Mouse (Mus musculus) embryonic facial prominence, embryonic 10.5 days (tissue): ENCODE measurements around the gene Arhgap4. TPM values are rescaled to one million over a fixed set of nuclear protein-coding genes. Genes with fewer than 3 reads are reported as not detected.

Experiments used
- DNase-seq: peaks from one replicate; pipeline ENCODE4 v3.0.0-alpha.2; 2017; ENCODE audit warnings: low spot score
- H3K27ac ChIP-seq: fragments of 300-500 bp; sonication (generic); replicated peaks from 2 replicates; pipeline ENCODE4 v1.5.1; 2016; ENCODE audit warnings: mild to moderate bottlenecking
- H3K27me3 ChIP-seq: fragments of 300-500 bp; sonication (generic); replicated peaks from 2 replicates; pipeline ENCODE4 v1.6.1; 2016; ENCODE audit warnings: low read depth, mild to moderate bottlenecking; ENCODE audit not compliant: poor library complexity, severe bottlenecking
- H3K36me3 ChIP-seq: fragments of 300-500 bp; sonication (generic); replicated peaks from 2 replicates; pipeline ENCODE4 v1.6.1; 2016; ENCODE audit warnings: mild to moderate bottlenecking, moderate library complexity
- H3K4me1 ChIP-seq: fragments of 300-500 bp; sonication (generic); 2 replicates; pipeline ENCODE4 v1.6.1; 2016
- H3K4me3 ChIP-seq: fragments of 300-500 bp; sonication (generic); 2 replicates; pipeline ENCODE4 v1.5.1; 2016; ENCODE audit warnings: mild to moderate bottlenecking, moderate library complexity
- H3K9me3 ChIP-seq: fragments of 300-500 bp; sonication (generic); 2 replicates; pipeline ENCODE4 v1.6.1; 2016; ENCODE audit warnings: mild to moderate bottlenecking
- WGBS: fragments of 180-500 bp; shearing (Covaris S2); methylation state at CpG from one replicate; pipeline ENCODE4 v1.1.7; 2016; 5-methylcytosine and 5-hydroxymethylcytosine counted together
- polyA plus RNA-seq: library from polyadenylated mRNA; unstranded; fragments of >200 nt; fragmentation: Nextera tagmentation; extraction: Ambion mirVana; gene quantifications from 2 replicates; pipeline ENCODE4 v1.2.1, GENCODE M21; 2016

Gene Arhgap4
- polyA plus RNA-seq, 1 experiment from 2014 or later: 2.1 TPM

- Histone ChIP-seq H3K9me3 (no peaks in the 10 kb centered on the region), H3K4me1 (peaks cover 7% of the 10 kb centered on the region), H3K27ac (no peak overlapping the region), H3K27me3 (peaks cover 15% of the 10 kb centered on the region), H3K36me3 (no peaks in the 10 kb centered on the region), H3K4me3 (peak overlapping the region; percentile 47)
- 19% methylated on average over 26 of the region's 26 CpGs for WGBS
- DNase-seq: peak; percentile 21
Measured at GRCm38 (mm10) chrX:73911156-73911555, 10.5 kb downstream of the Arhgap4 start.

GRCm38 (mm10) chrX:73910451-73910850, 11.2 kb downstream of the Arhgap4 start:
- no peak overlapping the region for H3K27ac ChIP-seq
- no peaks in the 10 kb centered on the region for H3K9me3 ChIP-seq
- H3K36me3 ChIP-seq: no peaks in the 10 kb centered on the region
- H3K27me3 ChIP-seq: peaks cover 15% of the 10 kb centered on the region
- DNase-seq: no peak
- H3K4me1 ChIP-seq: peaks cover 7% of the 10 kb centered on the region
- H3K4me3 ChIP-seq: peak overlapping the region; percentile 47; the same call in 1 of the 2 replicates

- DNase-seq: no peak
- Histone ChIP-seq H3K4me3 (no peak overlapping the region), H3K9me3 (no peaks in the 10 kb centered on the region), H3K27me3 (peaks cover 15% of the 10 kb centered on the region), H3K36me3 (no peaks in the 10 kb centered on the region), H3K27ac (no peak overlapping the region), H3K4me1 (peaks cover 7% of the 10 kb centered on the region)
- 69% methylated on average over 1 of the region's 1 CpGs for WGBS
Measured at GRCm38 (mm10) chrX:73910049-73910448, 11.6 kb downstream of the Arhgap4 start.

- no peak for DNase-seq
- peaks cover 21% of the 10 kb centered on the region; the same call in 1 of the 2 replicates for H3K27me3 ChIP-seq
- H3K27ac ChIP-seq: no peak overlapping the region
- 79% methylated on average over 3 of the region's 3 CpGs for WGBS
- no peaks in the 10 kb centered on the region for H3K9me3 ChIP-seq
- no peaks in the 10 kb centered on the region for H3K4me1 ChIP-seq
- no peak overlapping the region for H3K4me3 ChIP-seq
- H3K36me3 ChIP-seq: no peaks in the 10 kb centered on the region
Measured at GRCm38 (mm10) chrX:73897959-73898358, 23.7 kb downstream of the Arhgap4 start.

GRCm38 (mm10) chrX:73895719-73896118, 26.0 kb downstream of the Arhgap4 start, which contains the start of gene L1cam:
Gene L1cam (minus strand): TSS chrX:73896105.
- H3K9me3 ChIP-seq: no peaks in the 10 kb centered on the region
- DNase-seq: peak; percentile 62
- H3K27ac ChIP-seq: no peak within 1 kb of the TSS
- no peak within 1 kb of the TSS for H3K4me3 ChIP-seq
- no peaks in the 10 kb centered on the region for H3K4me1 ChIP-seq
- H3K36me3 ChIP-seq: no peaks in the 10 kb centered on the region
- peaks cover 30% of the 10 kb centered on the region; the same call in 1 of the 2 replicates for H3K27me3 ChIP-seq
- WGBS: 30% methylated on average over 2 of the region's 2 CpGs

DNA sequence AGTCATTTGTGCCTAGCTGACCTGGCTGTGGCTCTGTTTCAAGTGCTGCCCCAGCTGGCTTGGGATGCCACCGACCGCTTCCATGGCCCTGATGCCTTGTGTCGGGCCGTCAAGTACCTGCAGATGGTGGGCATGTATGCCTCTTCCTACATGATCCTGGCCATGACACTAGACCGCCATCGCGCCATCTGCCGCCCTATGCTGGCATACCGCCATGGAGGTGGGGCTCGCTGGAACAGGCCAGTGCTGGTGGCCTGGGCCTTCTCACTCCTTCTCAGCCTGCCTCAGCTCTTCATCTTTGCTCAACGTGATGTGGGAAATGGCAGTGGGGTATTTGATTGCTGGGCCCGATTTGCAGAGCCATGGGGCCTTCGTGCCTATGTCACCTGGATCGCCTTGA, 28.8 kb downstream of the Arhgap4 start:
- no peaks in the 10 kb centered on the region for H3K4me1 ChIP-seq
- DNase-seq: no peak
- no peaks in the 10 kb centered on the region for H3K36me3 ChIP-seq
- H3K27ac ChIP-seq: no peak overlapping the region
- peaks cover 22% of the 10 kb centered on the region; the same call in 1 of the 2 replicates for H3K27me3 ChIP-seq
- H3K9me3 ChIP-seq: no peaks in the 10 kb centered on the region
- no peak overlapping the region for H3K4me3 ChIP-seq
- WGBS: 91% methylated on average over 14 of the region's 14 CpGs

DNA sequence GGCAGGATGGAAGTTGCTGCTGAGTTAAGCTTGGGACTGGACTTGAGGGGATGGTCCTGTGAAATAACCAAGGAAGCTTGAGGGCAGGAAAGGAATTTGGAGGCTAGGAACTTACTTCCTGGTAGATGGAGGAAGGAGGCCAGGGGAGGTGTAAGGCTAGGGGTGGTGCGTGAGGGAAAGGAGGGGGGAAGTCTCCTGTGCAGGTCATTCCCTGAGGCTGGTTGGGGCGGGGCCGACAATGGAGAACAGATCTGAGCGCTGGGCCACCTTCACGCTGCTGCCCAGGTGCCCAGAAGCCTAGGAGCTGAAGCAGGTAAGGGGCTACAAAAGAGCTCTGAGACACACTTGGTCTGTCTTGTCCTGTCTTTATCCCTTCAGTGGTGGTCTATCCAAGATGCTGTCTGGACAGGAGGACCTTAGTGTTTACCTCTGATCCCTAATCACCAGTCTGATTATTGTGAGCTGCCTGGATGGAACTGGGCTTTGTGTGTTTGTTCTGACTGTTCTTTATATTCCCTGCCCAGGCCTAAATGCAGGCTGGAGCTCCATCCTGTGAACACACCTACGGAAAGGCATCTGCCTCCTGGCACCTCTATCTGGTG, 30.0 kb downstream of the Arhgap4 start, which contains the start of gene Avpr2:
Gene Avpr2 (plus strand): TSS at position 552 of the 602 bp plus-strand sequence.
- WGBS: 75% methylated on average over 6 of the region's 6 CpGs
- peaks cover 13% of the 10 kb centered on the region; the same call in 1 of the 2 replicates for H3K27me3 ChIP-seq

DNA sequence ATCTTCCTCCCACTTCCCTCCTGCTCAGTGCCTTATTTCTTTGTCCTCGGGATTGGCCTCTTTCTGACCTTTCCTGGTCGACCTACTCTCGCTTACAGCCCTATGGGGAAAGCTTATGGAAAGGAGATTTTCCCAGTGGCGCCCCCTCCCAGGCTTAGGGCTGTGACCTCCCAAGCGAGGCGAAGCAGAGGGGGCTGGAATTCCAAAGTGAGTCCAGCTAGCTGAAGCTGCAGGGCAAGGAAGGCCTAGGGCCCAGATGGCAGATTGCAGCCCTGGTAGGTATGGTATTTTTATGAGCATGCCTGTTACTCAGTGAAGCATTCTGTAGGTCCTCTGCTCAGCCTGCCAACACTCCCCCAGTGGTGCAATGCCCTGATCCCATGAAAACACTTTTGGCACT, 40.2 kb downstream of the Arhgap4 start:
- Histone ChIP-seq H3K27me3 (peaks cover 44% of the 10 kb centered on the region), H3K4me3 (no peak overlapping the region), H3K4me1 (peaks cover 14% of the 10 kb centered on the region; the same call in 1 of the 2 replicates), H3K27ac (no peak overlapping the region), H3K36me3 (no peaks in the 10 kb centered on the region), H3K9me3 (no peaks in the 10 kb centered on the region)
- peak; percentile 15 for DNase-seq
- 14% methylated on average over 6 of the region's 6 CpGs for WGBS

More for the DNA sequence above, 30.0 kb downstream of the Arhgap4 start, which contains the start of gene Avpr2:
- Histone ChIP-seq H3K9me3 (no peaks in the 10 kb centered on the region), H3K36me3 (no peaks in the 10 kb centered on the region), H3K27ac (no peak within 1 kb of the TSS), H3K4me1 (no peaks in the 10 kb centered on the region), H3K4me3 (no peak within 1 kb of the TSS)
- DNase-seq: no peak

DNA sequence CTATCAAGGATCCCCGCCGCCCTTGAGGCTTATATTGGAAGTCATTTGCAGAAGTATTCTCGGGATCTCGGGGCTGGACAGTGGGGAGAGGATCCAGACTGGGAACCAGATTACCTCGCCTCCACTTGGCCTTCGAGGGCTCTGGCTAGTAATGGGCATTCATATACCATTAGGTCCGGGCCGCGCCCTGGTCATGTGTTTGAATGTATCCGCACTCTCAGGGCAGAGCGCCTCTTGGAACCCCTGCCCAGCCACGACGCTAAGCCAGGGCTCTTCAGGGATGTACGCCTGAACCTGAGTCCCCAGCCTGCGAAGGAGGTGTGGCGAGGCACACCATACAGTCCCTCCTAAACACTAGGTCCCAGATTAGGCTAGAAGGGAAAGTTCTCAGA, 40.6 kb downstream of the Arhgap4 start:
- no peaks in the 10 kb centered on the region for H3K36me3 ChIP-seq
- H3K27ac ChIP-seq: no peak overlapping the region
- peaks cover 44% of the 10 kb centered on the region for H3K27me3 ChIP-seq
- peak; percentile 12 for DNase-seq
- no peaks in the 10 kb centered on the region for H3K9me3 ChIP-seq
- WGBS: 20% methylated on average over 16 of the region's 16 CpGs
- peak overlapping the region; percentile 57 for H3K4me3 ChIP-seq
- H3K4me1 ChIP-seq: peaks cover 14% of the 10 kb centered on the region; the same call in 1 of the 2 replicates

DNA sequence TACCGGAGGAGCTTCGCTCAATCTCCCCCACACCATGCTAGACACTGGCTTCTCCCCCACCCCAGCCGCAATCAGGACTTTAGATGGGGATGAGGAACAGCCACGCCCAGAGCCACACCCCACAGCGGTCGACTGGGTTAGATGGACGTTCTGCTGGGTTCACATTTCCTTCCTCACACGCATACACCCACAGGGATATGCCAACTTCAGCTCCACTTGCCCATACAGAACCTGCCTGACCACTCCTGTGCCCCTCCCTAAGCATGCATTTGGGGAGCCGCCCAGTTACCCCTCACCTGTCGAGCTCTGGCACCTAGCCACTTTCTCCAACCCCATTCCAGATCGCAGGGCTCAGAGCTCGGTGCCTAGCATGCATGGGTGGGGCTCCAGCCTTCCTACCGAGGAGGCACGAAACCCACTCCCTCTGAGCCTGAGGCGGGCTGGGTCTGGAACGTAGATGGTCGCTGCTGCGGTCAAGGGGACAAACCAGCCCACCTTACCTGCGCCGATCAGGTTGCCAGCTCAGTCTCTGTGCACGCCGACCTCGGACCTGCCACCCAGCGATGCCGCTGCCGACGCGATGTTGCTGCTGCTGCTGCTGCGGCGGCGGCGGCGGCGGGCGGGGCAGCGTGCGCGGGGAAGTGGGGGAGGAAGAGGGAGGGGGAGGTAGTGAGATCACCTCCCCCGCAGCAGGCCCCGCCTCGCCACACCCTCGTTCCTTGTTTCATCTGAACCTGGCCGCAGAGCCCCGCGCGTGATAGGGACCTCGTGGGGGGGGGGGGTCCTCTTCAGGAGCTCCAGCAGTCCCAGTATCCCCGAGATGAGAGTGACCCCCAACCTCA, 41.3 kb downstream of the Arhgap4 start:
- Histone ChIP-seq H3K4me1 (peaks cover 14% of the 10 kb centered on the region; the same call in 1 of the 2 replicates), H3K9me3 (no peaks in the 10 kb centered on the region), H3K27ac (no peak overlapping the region; the same call in 1 of the 2 replicates), H3K36me3 (no peaks in the 10 kb centered on the region), H3K4me3 (peak overlapping the region; percentile 57), H3K27me3 (peaks cover 46% of the 10 kb centered on the region)
- 25% methylated on average over 48 of the region's 48 CpGs for WGBS
- peak; percentile 60 for DNase-seq

DNA sequence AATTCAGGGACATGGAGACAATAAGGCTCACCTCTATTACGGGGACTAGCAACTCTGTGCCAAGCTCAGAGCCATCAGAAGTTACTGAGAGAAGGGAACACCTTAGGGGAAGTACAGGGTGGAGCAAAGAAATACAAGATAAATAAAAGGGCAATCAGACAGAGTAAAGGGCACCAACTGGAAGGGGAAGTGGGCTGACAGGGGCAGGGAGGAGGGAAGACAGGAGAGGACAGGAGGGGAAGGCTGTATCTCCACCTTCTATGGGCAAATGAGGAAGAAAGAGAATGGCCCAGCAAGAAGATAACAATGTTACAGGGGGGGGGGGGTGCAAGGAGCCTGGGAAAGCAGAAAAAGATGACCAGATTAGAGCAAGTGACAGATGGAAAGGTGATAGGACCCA, 44.7 kb downstream of the Arhgap4 start:
- Histone ChIP-seq H3K4me1 (peaks cover 14% of the 10 kb centered on the region; the same call in 1 of the 2 replicates), H3K4me3 (no peak overlapping the region), H3K36me3 (no peaks in the 10 kb centered on the region), H3K27me3 (peaks cover 47% of the 10 kb centered on the region), H3K27ac (no peak overlapping the region), H3K9me3 (no peaks in the 10 kb centered on the region)
- WGBS: 63% methylated on average over 1 of the region's 1 CpGs
- DNase-seq: no peak

- Histone ChIP-seq H3K4me3 (no peak overlapping the region), H3K27me3 (peaks cover 36% of the 10 kb centered on the region), H3K27ac (no peak overlapping the region), H3K4me1 (peaks cover 8% of the 10 kb centered on the region; the same call in 1 of the 2 replicates), H3K9me3 (no peaks in the 10 kb centered on the region), H3K36me3 (no peaks in the 10 kb centered on the region)
- no peak for DNase-seq
- 34% methylated on average over 2 of the region's 2 CpGs for WGBS
Measured at GRCm38 (mm10) chrX:73875881-73876280, 45.8 kb downstream of the Arhgap4 start.
